Mouse (Mus musculus): ENCODE measurements at regions not wholly inside any gene's neighbourhood (a gene's known extent, or its start where the extent isn't known, plus 50 kb on each side); places are given as distances from the start of the nearest gene placed in this dataset.

- Histone ChIP-seq H3K27ac (ENCODE audit: low read length) (no peak overlapping the region), H3K27me3 (ENCODE audit: control insufficient read depth, insufficient read depth, low read length) (peaks cover 9% of the 10 kb centered on the region), H3K9ac (ENCODE audit: low read length) (no peak overlapping the region), H3K4me3 (ENCODE audit: low read length) (no peak overlapping the region), H3K36me3 (ENCODE audit: control insufficient read depth, insufficient read depth) (no peaks in the 10 kb centered on the region), H3K4me1 (ENCODE audit: control insufficient read depth, insufficient read depth, low read length) (peaks cover 9% of the 10 kb centered on the region), H3K9me3 (replicated peaks; ENCODE audit: control insufficient read depth, low read length) (no peaks in the 10 kb centered on the region), H3K4me2 (ENCODE audit: low read depth, low read length) (no peak overlapping the region; the same call in 1 of the 2 replicates)
- ATAC-seq (replicated peaks; ENCODE audit: extremely low read depth, insufficient read depth, low FRiP score), result peak; percentile 32
- WGBS, result 64% methylated on average over 1 of the region's 1 CpGs
These were observed 54.2 kb upstream of the Vrk1 start for GRCm38 (mm10) chr12:105955764-105956290.

GRCm38 (mm10) chr12:105959756-105960155 lies 50.3 kb upstream of the Vrk1 start:
- Histone ChIP-seq H3K9me3 (replicated peaks; ENCODE audit: control insufficient read depth, low read length) (no peaks in the 10 kb centered on the region; the same call in 1 of the 2 replicates), H3K4me3 (ENCODE audit: low read length) (no peak overlapping the region), H3K4me1 (ENCODE audit: control insufficient read depth, insufficient read depth, low read length) (peaks cover 12% of the 10 kb centered on the region), H3K4me2 (ENCODE audit: low read depth, low read length) (no peak overlapping the region), H3K27ac (ENCODE audit: low read length) (no peak overlapping the region), H3K27me3 (ENCODE audit: control insufficient read depth, insufficient read depth, low read length) (peaks cover 20% of the 10 kb centered on the region), H3K9ac (ENCODE audit: low read length) (no peak overlapping the region), H3K36me3 (ENCODE audit: control insufficient read depth, insufficient read depth) (no peaks in the 10 kb centered on the region)
- WGBS, result 62% methylated on average over 7 of the region's 7 CpGs
- ATAC-seq (replicated peaks; ENCODE audit: extremely low read depth, insufficient read depth, low FRiP score), result no peak
